Mouse (Mus musculus): ENCODE data around the gene Cmc2. TPM values are rescaled to one million over a fixed set of nuclear protein-coding genes. Genes with fewer than 3 reads are reported as not detected.
A peak's percentile ranks its signal among the peaks of the same experiment; 100 is the strongest.

The Cmc2 gene
- polyA plus RNA-seq (2015; fragmentation: Nextera tagmentation; extraction: Ambion mirVana), result 74.4 and 75.8 TPM in 2 replicates

- H3K27ac ChIP-seq, result peak within 1 kb of the TSS; percentile 87
- under 1% methylated on average over 57 of the region's 57 CpGs for WGBS
- ATAC-seq (ENCODE audit: insufficient read depth, low FRiP score, low read depth), result peak; percentile 95
Measured at GRCm38 (mm10) chr8:116921337-116922059, at the start of gene Cmc2, which contains the start of gene Cenpn. Cmc2 (minus strand) TSS chr8:116921455. Cenpn (plus strand) TSS chr8:116921730.

GRCm38 (mm10) chr8:116969531-116969930 is 48.3 kb upstream of the Cmc2 start:
- Histone ChIP-seq H3K9ac (no peak overlapping the region), H3K27me3 (replicated peaks) (no peaks in the 10 kb centered on the region), H3K9me3 (no peaks in the 10 kb centered on the region), H3K4me3 (replicated peaks) (no peak overlapping the region), H3K4me2 (no peak overlapping the region), H3K36me3 (no peaks in the 10 kb centered on the region), H3K4me1 (no peaks in the 10 kb centered on the region), H3K27ac (no peak overlapping the region)
- WGBS, result 72% methylated on average over 6 of the region's 6 CpGs
- ATAC-seq (ENCODE audit: insufficient read depth, low FRiP score, low read depth), result no peak

More at GRCm38 (mm10) chr8:116921337-116922059, at the start of gene Cmc2, which contains the start of gene Cenpn:
- Histone ChIP-seq H3K9me3 (no peaks in the 10 kb centered on the region), H3K4me2 (peak within 1 kb of the TSS; percentile 72), H3K36me3 (peaks cover 4% of the 10 kb centered on the region; the same call in 1 of the 2 replicates), H3K4me1 (peaks cover 11% of the 10 kb centered on the region), H3K9ac (peak within 1 kb of the TSS; percentile 74), H3K27me3 (replicated peaks) (no peaks in the 10 kb centered on the region), H3K4me3 (replicated peaks) (peak within 1 kb of the TSS; percentile 97)

- H3K9me3 ChIP-seq, result no peaks in the 10 kb centered on the region
- no peak overlapping the region for H3K4me3 ChIP-seq (replicated peaks)
- no peak overlapping the region for H3K4me2 ChIP-seq
- no peak overlapping the region for H3K9ac ChIP-seq
- peaks cover 27% of the 10 kb centered on the region for H3K36me3 ChIP-seq
- H3K4me1 ChIP-seq, result 0 out of 2 replicates have a peak, but pooled peaks cover 4% of the 10 kb centered on the region
- H3K27ac ChIP-seq, result no peak overlapping the region
- no peaks in the 10 kb centered on the region for H3K27me3 ChIP-seq (replicated peaks)
- ATAC-seq (ENCODE audit: insufficient read depth, low FRiP score, low read depth), result no peak
- WGBS, result 92% methylated on average over 9 of the region's 9 CpGs
Measured at GRCm38 (mm10) chr8:116954415-116954814, 33.2 kb upstream of the Cmc2 start.

GRCm38 (mm10) chr8:116952428-116952827 is 31.2 kb upstream of the Cmc2 start:
- Histone ChIP-seq H3K9me3 (no peaks in the 10 kb centered on the region), H3K4me3 (replicated peaks) (no peak overlapping the region), H3K27me3 (replicated peaks) (no peaks in the 10 kb centered on the region), H3K27ac (no peak overlapping the region), H3K4me2 (no peak overlapping the region), H3K36me3 (peaks cover 17% of the 10 kb centered on the region), H3K9ac (no peak overlapping the region), H3K4me1 (0 out of 2 replicates have a peak, but pooled peaks cover 4% of the 10 kb centered on the region)
- WGBS, result 84% methylated on average over 8 of the region's 8 CpGs
- ATAC-seq (ENCODE audit: insufficient read depth, low FRiP score, low read depth), result no peak

- Histone ChIP-seq H3K4me3 (replicated peaks) (no peak overlapping the region), H3K27ac (no peak overlapping the region)
- 75% methylated on average over 2 of the region's 2 CpGs for WGBS
Measured at GRCm38 (mm10) chr8:116951778-116952177, 30.5 kb upstream of the Cmc2 start.

GRCm38 (mm10) chr8:116951369-116951768 is 30.1 kb upstream of the Cmc2 start:
- Histone ChIP-seq H3K4me3 (replicated peaks) (no peak overlapping the region), H3K27ac (no peak overlapping the region)
- 50% methylated on average over 5 of the region's 5 CpGs for WGBS

More at GRCm38 (mm10) chr8:116951778-116952177, 30.5 kb upstream of the Cmc2 start:
- Histone ChIP-seq H3K9me3 (no peaks in the 10 kb centered on the region), H3K4me1 (0 out of 2 replicates have a peak, but pooled peaks cover 4% of the 10 kb centered on the region), H3K4me2 (no peak overlapping the region), H3K9ac (no peak overlapping the region), H3K27me3 (replicated peaks) (no peaks in the 10 kb centered on the region), H3K36me3 (peaks cover 12% of the 10 kb centered on the region)
- ATAC-seq (ENCODE audit: insufficient read depth, low FRiP score, low read depth), result no peak

GRCm38 (mm10) chr8:116947589-116947988 is 26.3 kb upstream of the Cmc2 start:
- no peak for ATAC-seq (ENCODE audit: insufficient read depth, low FRiP score, low read depth)

More at GRCm38 (mm10) chr8:116951369-116951768, 30.1 kb upstream of the Cmc2 start:
- H3K27me3 ChIP-seq (replicated peaks), result no peaks in the 10 kb centered on the region
- H3K4me2 ChIP-seq, result no peak overlapping the region
- H3K36me3 ChIP-seq, result peaks cover 8% of the 10 kb centered on the region
- ATAC-seq (ENCODE audit: insufficient read depth, low FRiP score, low read depth), result peak; percentile 59; the same call in 1 of the 2 replicates
- H3K9ac ChIP-seq, result no peak overlapping the region
- 0 out of 2 replicates have a peak, but pooled peaks cover 7% of the 10 kb centered on the region for H3K4me1 ChIP-seq
- H3K9me3 ChIP-seq, result no peaks in the 10 kb centered on the region

GRCm38 (mm10) chr8:116946851-116947250 is 25.6 kb upstream of the Cmc2 start:
- H3K36me3 ChIP-seq, result no peaks in the 10 kb centered on the region
- H3K9ac ChIP-seq, result no peak overlapping the region
- H3K4me3 ChIP-seq (replicated peaks), result no peak overlapping the region
- no peaks in the 10 kb centered on the region for H3K9me3 ChIP-seq
- 78% methylated on average over 6 of the region's 6 CpGs for WGBS
- no peaks in the 10 kb centered on the region for H3K27me3 ChIP-seq (replicated peaks)
- ATAC-seq (ENCODE audit: insufficient read depth, low FRiP score, low read depth), result no peak
- H3K27ac ChIP-seq, result 0 out of 2 replicates have a peak overlapping the region, but pooled peaks have one; percentile 13
- H3K4me2 ChIP-seq, result 0 out of 2 replicates have a peak overlapping the region, but pooled peaks have one; percentile 15
- H3K4me1 ChIP-seq, result peaks cover 21% of the 10 kb centered on the region

More at GRCm38 (mm10) chr8:116947589-116947988, 26.3 kb upstream of the Cmc2 start:
- no peak overlapping the region for H3K9ac ChIP-seq
- H3K27ac ChIP-seq, result no peak overlapping the region
- H3K9me3 ChIP-seq, result no peaks in the 10 kb centered on the region
- 80% methylated on average over 7 of the region's 7 CpGs for WGBS
- no peak overlapping the region for H3K4me3 ChIP-seq (replicated peaks)
- no peaks in the 10 kb centered on the region for H3K27me3 ChIP-seq (replicated peaks)
- peaks cover 21% of the 10 kb centered on the region for H3K4me1 ChIP-seq
- no peak overlapping the region for H3K4me2 ChIP-seq
- H3K36me3 ChIP-seq, result no peaks in the 10 kb centered on the region

GRCm38 (mm10) chr8:116946268-116946838 is 25.1 kb upstream of the Cmc2 start:
- Histone ChIP-seq H3K9me3 (no peaks in the 10 kb centered on the region), H3K4me2 (0 out of 2 replicates have a peak overlapping the region, but pooled peaks have one; percentile 15), H3K9ac (no peak overlapping the region), H3K4me3 (replicated peaks) (no peak overlapping the region), H3K27me3 (replicated peaks) (no peaks in the 10 kb centered on the region), H3K27ac (0 out of 2 replicates have a peak overlapping the region, but pooled peaks have one; percentile 13), H3K4me1 (peaks cover 21% of the 10 kb centered on the region), H3K36me3 (no peaks in the 10 kb centered on the region)
- ATAC-seq (ENCODE audit: insufficient read depth, low FRiP score, low read depth), result no peak
- 68% methylated on average over 21 of the region's 21 CpGs for WGBS

GRCm38 (mm10) chr8:116945169-116945910 is 24.1 kb upstream of the Cmc2 start:
- 78% methylated on average over 9 of the region's 9 CpGs for WGBS
- H3K4me2 ChIP-seq, result no peak overlapping the region
- ATAC-seq (ENCODE audit: insufficient read depth, low FRiP score, low read depth), result no peak

GRCm38 (mm10) chr8:116944385-116944696 is 23.1 kb upstream of the Cmc2 start:
- H3K9me3 ChIP-seq, result no peaks in the 10 kb centered on the region
- no peaks in the 10 kb centered on the region for H3K27me3 ChIP-seq (replicated peaks)
- H3K36me3 ChIP-seq, result no peaks in the 10 kb centered on the region
- peak overlapping the region; percentile 94 for H3K4me2 ChIP-seq
- 0 out of 2 replicates have a peak overlapping the region, but pooled peaks have one; percentile 73 for H3K9ac ChIP-seq
- no peak overlapping the region for H3K27ac ChIP-seq
- ATAC-seq (ENCODE audit: insufficient read depth, low FRiP score, low read depth), result no peak
- WGBS, result 12% methylated on average over 4 of the region's 4 CpGs
- peaks cover 17% of the 10 kb centered on the region for H3K4me1 ChIP-seq
- peak overlapping the region; percentile 94 for H3K4me3 ChIP-seq (replicated peaks)

More at GRCm38 (mm10) chr8:116945169-116945910, 24.1 kb upstream of the Cmc2 start:
- no peaks in the 10 kb centered on the region for H3K36me3 ChIP-seq
- H3K9me3 ChIP-seq, result no peaks in the 10 kb centered on the region
- H3K9ac ChIP-seq, result no peak overlapping the region
- H3K4me3 ChIP-seq (replicated peaks), result no peak overlapping the region
- H3K27ac ChIP-seq, result no peak overlapping the region
- peaks cover 17% of the 10 kb centered on the region for H3K4me1 ChIP-seq
- no peaks in the 10 kb centered on the region for H3K27me3 ChIP-seq (replicated peaks)

Measured in stomach, embryonic 15.5 days (tissue).